Mouse (Mus musculus) monocyte, adult 5-6 weeks (primary cell): Measurements from ENCODE around the gene Shisa9. TPM values are rescaled to one million over a fixed set of nuclear protein-coding genes. Genes with fewer than 3 reads are reported as not detected.

Experiments
- ATAC-seq: fragments of 153-309, 156-312 bp; replicated peaks from 2 replicates; pipeline ENCODE4 v1.8.0; 2017; ENCODE audit warnings: mild to moderate bottlenecking; ENCODE audit not compliant: low TSS enrichment, insufficient number of reproducible peaks, severe bottlenecking, poor library complexity, low FRiP score
- total RNA-seq: library from RNA; stranded (forward); fragments of 200-1000, 200-491, 200-594 nt; gene quantifications from 3 replicates; pipeline ENCODE4 v1.2.3, GENCODE M21; 2017

The Shisa9 gene
- total RNA-seq, 1 experiment from 2014 or later: not detected

- no peak for ATAC-seq
Observed at GRCm38 (mm10) chr16:12154476-12154875, 170.6 kb downstream of the Shisa9 start.

GRCm38 (mm10) chr16:12173482-12174041, 189.6 kb downstream of the Shisa9 start:
- ATAC-seq: no peak

- ATAC-seq: no peak
Observed at GRCm38 (mm10) chr16:12178031-12178430, 194.1 kb downstream of the Shisa9 start.

GRCm38 (mm10) chr16:12189739-12190138, 205.8 kb downstream of the Shisa9 start:
- ATAC-seq: no peak

GRCm38 (mm10) chr16:12196841-12197240, 212.9 kb downstream of the Shisa9 start:
- no peak for ATAC-seq

- ATAC-seq: no peak
Observed at GRCm38 (mm10) chr16:12197611-12198010, 213.7 kb downstream of the Shisa9 start.

GRCm38 (mm10) chr16:12201216-12201615, 217.3 kb downstream of the Shisa9 start:
- ATAC-seq: no peak

GRCm38 (mm10) chr16:12202151-12202550, 218.2 kb downstream of the Shisa9 start:
- no peak for ATAC-seq

GRCm38 (mm10) chr16:12203055-12203454, 219.1 kb downstream of the Shisa9 start:
- ATAC-seq: no peak

- ATAC-seq: no peak
Observed at GRCm38 (mm10) chr16:12204423-12204822, 220.5 kb downstream of the Shisa9 start.

- ATAC-seq: no peak
Observed at GRCm38 (mm10) chr16:12206421-12206950, 222.6 kb downstream of the Shisa9 start.

- ATAC-seq: no peak
Observed at GRCm38 (mm10) chr16:12206951-12207350, 223.0 kb downstream of the Shisa9 start.

- no peak for ATAC-seq
Observed at GRCm38 (mm10) chr16:12209355-12209754, 225.4 kb downstream of the Shisa9 start.

GRCm38 (mm10) chr16:12209819-12210218, 225.9 kb downstream of the Shisa9 start:
- no peak for ATAC-seq

GRCm38 (mm10) chr16:12214018-12214417, 230.1 kb downstream of the Shisa9 start:
- no peak for ATAC-seq

- ATAC-seq: no peak
Observed at GRCm38 (mm10) chr16:12217289-12218150, 233.6 kb downstream of the Shisa9 start.

GRCm38 (mm10) chr16:12218151-12218532, 234.2 kb downstream of the Shisa9 start:
- ATAC-seq: no peak

- ATAC-seq: no peak
Observed at GRCm38 (mm10) chr16:12219821-12220220, 235.9 kb downstream of the Shisa9 start.

GRCm38 (mm10) chr16:12223537-12223936, 239.6 kb downstream of the Shisa9 start:
- ATAC-seq: no peak

GRCm38 (mm10) chr16:12226937-12227336, 243.0 kb downstream of the Shisa9 start:
- ATAC-seq: no peak
